Mouse (Mus musculus) embryonic facial prominence, embryonic 13.5 days (tissue): ENCODE data around the gene BC016579. TPM values are rescaled to one million over a fixed set of nuclear protein-coding genes. Genes with fewer than 3 reads are reported as not detected.
A peak's percentile ranks its signal among the peaks of the same experiment; 100 is the strongest.

Experiments used
- ATAC-seq: fragments of 200-750 bp; cut with Nextera tagmentation; 2 replicates; pipeline ENCODE4 v1.8.0; 2017; ENCODE audit warnings: low read depth; ENCODE audit not compliant: insufficient number of reproducible peaks, insufficient read depth, low FRiP score, low TSS enrichment
- H3K27ac ChIP-seq: fragments of 300-500 bp; sonication (generic); 2 replicates; pipeline ENCODE4 v1.5.1; 2015; ENCODE audit warnings: moderate library complexity, mild to moderate bottlenecking, inconsistent platforms
- H3K27me3 ChIP-seq: fragments of 300-500 bp; sonication (generic); 2 replicates; pipeline ENCODE4 v1.6.1; 2015; ENCODE audit warnings: mild to moderate bottlenecking, inconsistent platforms
- H3K36me3 ChIP-seq: fragments of 300-500 bp; sonication (generic); 2 replicates; pipeline ENCODE4 v1.6.1; 2015; ENCODE audit warnings: mild to moderate bottlenecking, inconsistent platforms
- H3K4me1 ChIP-seq: fragments of 300-500 bp; sonication (generic); 2 replicates; pipeline ENCODE4 v1.6.1; 2015; ENCODE audit warnings: inconsistent platforms
- H3K4me2 ChIP-seq: fragments of 300-500 bp; sonication (generic); 2 replicates; pipeline ENCODE4 v1.6.1; 2015; ENCODE audit warnings: moderate library complexity, mild to moderate bottlenecking, inconsistent platforms
- H3K4me3 ChIP-seq: fragments of 300-500 bp; sonication (generic); 2 replicates; pipeline ENCODE4 v1.5.1; 2015; ENCODE audit warnings: mild to moderate bottlenecking, inconsistent platforms
- H3K9ac ChIP-seq: fragments of 300-500 bp; sonication (generic); 2 replicates; pipeline ENCODE4 v1.6.1; 2015; ENCODE audit warnings: mild to moderate bottlenecking, inconsistent platforms
- H3K9me3 ChIP-seq: fragments of 300-500 bp; sonication (generic); 2 replicates; pipeline ENCODE4 v1.6.1; 2016; ENCODE audit warnings: inconsistent platforms
- WGBS: fragments of 180-500 bp; shearing (Covaris S2); methylation state at CpG from one replicate; pipeline ENCODE4 v1.1.7; 2015; ENCODE audit warnings: mixed read lengths; 5-methylcytosine and 5-hydroxymethylcytosine counted together
- polyA plus RNA-seq: library from polyadenylated mRNA; unstranded; fragments of >200 nt; fragmentation: Nextera tagmentation; extraction: Ambion mirVana; gene quantifications from 2 replicates; pipeline ENCODE4 v1.2.1, GENCODE M21; 2015

Gene BC016579
- 0.23 and 0.25 TPM in 2 replicates for polyA plus RNA-seq

- WGBS: 3% methylated on average over 20 of the region's 20 CpGs
- H3K4me3 ChIP-seq: peak within 1 kb of the TSS; percentile 40
- no peaks in the 10 kb centered on the region for H3K9me3 ChIP-seq
- H3K27me3 ChIP-seq: peaks cover 26% of the 10 kb centered on the region
- H3K27ac ChIP-seq: no peak within 1 kb of the TSS
- ATAC-seq: 0 out of 2 replicates have a peak, but pooled peaks have one; percentile 40
- peaks cover 11% of the 10 kb centered on the region for H3K4me1 ChIP-seq
- H3K4me2 ChIP-seq: peak within 1 kb of the TSS; percentile 70
- H3K9ac ChIP-seq: peak within 1 kb of the TSS; percentile 46; the same call in 1 of the 2 replicates
- no peaks in the 10 kb centered on the region for H3K36me3 ChIP-seq
Observed at GRCm38 (mm10) chr16:45653934-45654332, at the start of gene BC016579. TSS of gene BC016579 (minus strand) at chr16:45654068.

DNA sequence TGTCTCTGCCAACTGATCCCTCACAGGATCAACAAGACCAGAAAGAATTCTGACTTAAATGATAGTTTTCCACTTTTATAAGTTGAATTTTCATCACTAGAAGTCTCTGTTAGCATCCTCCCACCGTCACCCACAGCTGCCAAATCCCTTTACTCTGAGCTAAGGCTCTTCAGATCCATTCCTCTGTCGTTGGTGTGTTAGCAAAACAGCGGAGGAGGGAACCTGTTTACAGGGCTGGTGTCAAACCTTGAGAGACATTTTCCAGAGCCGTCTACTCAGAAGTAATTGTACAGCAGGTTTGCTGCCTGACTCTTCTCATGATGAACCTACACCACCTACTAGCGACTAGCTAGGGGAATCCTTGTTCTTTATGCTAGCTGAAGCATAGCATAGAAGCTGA lies 45.4 kb upstream of the BC016579 start:
- Histone ChIP-seq H3K4me2 (no peak overlapping the region), H3K36me3 (no peaks in the 10 kb centered on the region), H3K9ac (no peak overlapping the region), H3K4me1 (no peaks in the 10 kb centered on the region), H3K27me3 (no peaks in the 10 kb centered on the region), H3K27ac (no peak overlapping the region), H3K4me3 (no peak overlapping the region), H3K9me3 (no peaks in the 10 kb centered on the region)
- ATAC-seq: no peak
- WGBS: 75% methylated on average over 5 of the region's 5 CpGs

DNA sequence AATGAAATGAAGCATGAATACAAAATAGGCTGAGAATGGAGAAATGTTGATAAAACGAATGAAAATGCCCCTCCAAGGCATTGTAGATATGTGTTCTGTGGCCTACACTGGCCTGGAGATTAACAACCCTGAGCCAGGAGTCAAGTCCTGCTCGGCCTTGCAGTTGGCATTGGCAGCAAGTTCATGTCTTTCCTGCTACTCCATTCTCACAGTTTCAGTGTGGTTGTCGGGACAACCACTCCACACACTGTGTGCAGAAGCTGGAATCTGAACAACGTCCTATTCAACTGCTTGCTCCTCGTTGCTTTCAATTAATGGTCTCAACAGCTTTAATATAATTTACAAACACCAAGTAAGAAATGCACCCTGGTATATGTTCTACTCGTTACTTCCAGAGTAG lies 44.1 kb upstream of the BC016579 start:
- H3K9ac ChIP-seq: no peak overlapping the region
- H3K9me3 ChIP-seq: no peaks in the 10 kb centered on the region
- no peak overlapping the region for H3K4me3 ChIP-seq
- H3K27ac ChIP-seq: no peak overlapping the region
- H3K27me3 ChIP-seq: no peaks in the 10 kb centered on the region
- no peak overlapping the region for H3K4me2 ChIP-seq
- 79% methylated on average over 6 of the region's 6 CpGs for WGBS
- no peak for ATAC-seq
- no peaks in the 10 kb centered on the region for H3K36me3 ChIP-seq
- no peaks in the 10 kb centered on the region for H3K4me1 ChIP-seq

DNA sequence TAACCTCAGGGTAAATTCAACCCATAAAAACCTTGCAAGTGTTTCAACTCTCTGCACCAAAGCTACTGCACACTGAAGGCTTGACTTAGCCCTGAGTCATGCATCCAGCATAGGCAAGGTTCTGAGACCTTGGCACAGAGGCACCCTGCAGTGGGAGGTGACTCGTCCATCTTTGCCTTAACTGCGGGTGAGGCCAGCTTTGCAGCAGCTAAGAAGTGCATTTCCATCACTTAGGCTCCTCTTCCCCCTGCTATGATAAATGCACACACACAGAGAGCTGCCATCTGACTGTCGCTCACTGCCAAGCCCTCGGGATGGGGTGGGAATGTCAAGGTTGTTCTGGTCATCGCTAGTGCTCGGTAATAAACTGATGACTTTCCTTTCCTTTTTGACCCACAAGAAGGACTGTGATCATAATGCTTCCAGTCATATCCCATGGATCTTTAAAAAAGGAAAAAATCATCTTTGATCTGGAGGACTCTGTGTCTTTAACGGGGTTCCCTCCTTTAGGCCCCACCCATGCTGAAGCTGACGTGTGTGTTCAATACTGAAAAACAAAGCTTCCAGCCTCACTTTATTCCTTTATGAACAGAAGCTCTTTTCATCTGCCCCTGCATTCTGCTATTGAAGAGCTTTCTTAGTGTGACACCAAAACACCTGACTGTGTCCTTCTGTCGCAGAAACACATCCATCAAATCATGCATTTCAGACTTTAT lies 41.7 kb upstream of the BC016579 start:
- no peak for ATAC-seq
- Histone ChIP-seq H3K9me3 (no peaks in the 10 kb centered on the region), H3K36me3 (no peaks in the 10 kb centered on the region), H3K4me2 (no peak overlapping the region), H3K27ac (no peak overlapping the region), H3K4me1 (no peaks in the 10 kb centered on the region), H3K9ac (no peak overlapping the region), H3K4me3 (no peak overlapping the region), H3K27me3 (no peaks in the 10 kb centered on the region)
- WGBS: 77% methylated on average over 9 of the region's 9 CpGs

DNA sequence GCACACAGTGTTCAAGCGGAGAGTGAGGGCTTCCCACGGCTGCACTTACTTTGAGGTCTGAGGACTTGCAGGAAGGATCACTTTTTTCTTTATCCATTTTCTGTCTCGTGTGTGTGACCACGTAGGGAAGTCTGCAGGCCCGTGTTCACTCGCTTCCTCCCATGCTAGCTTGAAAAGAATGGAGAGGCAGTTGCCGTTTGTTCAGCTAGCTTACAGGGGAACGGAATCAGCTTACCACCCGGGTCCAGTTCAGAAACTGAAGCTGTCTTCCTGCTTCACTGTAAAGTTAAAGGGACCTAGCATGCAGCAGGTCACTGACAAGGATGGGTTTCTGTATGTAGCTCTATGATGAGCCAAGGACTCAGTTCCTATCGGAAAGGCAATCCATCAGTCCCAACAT lies 39.7 kb upstream of the BC016579 start, which contains the start of gene Tmprss7:
TSS of gene Tmprss7 (minus strand) at position 101 of the 400 bp plus-strand sequence.
- Histone ChIP-seq H3K4me2 (no peak within 1 kb of the TSS), H3K4me3 (no peak within 1 kb of the TSS), H3K27me3 (no peaks in the 10 kb centered on the region), H3K9ac (no peak within 1 kb of the TSS), H3K9me3 (no peaks in the 10 kb centered on the region), H3K27ac (no peak within 1 kb of the TSS), H3K36me3 (no peaks in the 10 kb centered on the region), H3K4me1 (peaks cover 6% of the 10 kb centered on the region; the same call in 1 of the 2 replicates)
- WGBS: 73% methylated on average over 10 of the region's 10 CpGs
- ATAC-seq: no peak

GRCm38 (mm10) chr16:45692851-45693250 lies 39.0 kb upstream of the BC016579 start:
- H3K4me1 ChIP-seq: peaks cover 6% of the 10 kb centered on the region; the same call in 1 of the 2 replicates
- no peaks in the 10 kb centered on the region for H3K9me3 ChIP-seq
- H3K9ac ChIP-seq: no peak overlapping the region
- no peak overlapping the region for H3K4me2 ChIP-seq
- H3K27ac ChIP-seq: no peak overlapping the region
- H3K36me3 ChIP-seq: no peaks in the 10 kb centered on the region
- H3K4me3 ChIP-seq: no peak overlapping the region
- no peak for ATAC-seq
- no peaks in the 10 kb centered on the region for H3K27me3 ChIP-seq
- WGBS: 66% methylated on average over 3 of the region's 3 CpGs

- 27% methylated on average over 4 of the region's 4 CpGs for WGBS
- no peak for ATAC-seq
- Histone ChIP-seq H3K9me3 (no peaks in the 10 kb centered on the region), H3K27ac (no peak overlapping the region), H3K4me2 (no peak overlapping the region), H3K27me3 (no peaks in the 10 kb centered on the region), H3K9ac (no peak overlapping the region), H3K4me3 (no peak overlapping the region), H3K36me3 (no peaks in the 10 kb centered on the region), H3K4me1 (peaks cover 6% of the 10 kb centered on the region; the same call in 1 of the 2 replicates)
Observed at GRCm38 (mm10) chr16:45690178-45690577, 36.3 kb upstream of the BC016579 start.

DNA sequence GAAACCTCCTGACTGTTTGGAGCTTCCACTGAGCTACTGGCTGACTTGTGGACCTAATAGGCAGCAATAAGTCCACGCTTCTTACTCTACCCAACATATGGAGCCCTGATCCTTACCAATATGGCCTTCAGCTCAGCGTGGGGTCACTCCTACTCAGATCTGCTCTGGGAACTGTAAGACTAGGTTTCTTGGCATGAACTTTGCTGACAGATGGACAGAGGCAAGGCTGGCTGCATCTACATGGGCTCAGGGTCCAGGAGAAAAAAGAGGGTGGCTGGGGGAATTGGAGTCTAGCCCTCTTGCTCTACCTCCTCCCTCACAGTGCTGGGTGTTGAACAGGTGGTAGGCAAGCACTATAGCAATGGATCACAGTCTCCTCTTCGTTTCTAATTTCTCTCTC lies 33.0 kb upstream of the BC016579 start:
- Histone ChIP-seq H3K27me3 (no peaks in the 10 kb centered on the region), H3K9me3 (no peaks in the 10 kb centered on the region), H3K4me1 (peaks cover 6% of the 10 kb centered on the region; the same call in 1 of the 2 replicates), H3K4me3 (no peak overlapping the region), H3K4me2 (no peak overlapping the region), H3K27ac (no peak overlapping the region), H3K9ac (no peak overlapping the region), H3K36me3 (no peaks in the 10 kb centered on the region)
- no peak for ATAC-seq
- 81% methylated on average over 3 of the region's 3 CpGs for WGBS

- H3K27ac ChIP-seq: no peak overlapping the region
- no peaks in the 10 kb centered on the region for H3K36me3 ChIP-seq
- peaks cover 3% of the 10 kb centered on the region; the same call in 1 of the 2 replicates for H3K4me1 ChIP-seq
- ATAC-seq: no peak
- H3K9ac ChIP-seq: no peak overlapping the region
- no peak overlapping the region for H3K4me2 ChIP-seq
- 75% methylated on average over 3 of the region's 3 CpGs for WGBS
- no peaks in the 10 kb centered on the region for H3K27me3 ChIP-seq
- H3K4me3 ChIP-seq: no peak overlapping the region
- H3K9me3 ChIP-seq: no peaks in the 10 kb centered on the region
Observed at GRCm38 (mm10) chr16:45685295-45685694, 31.4 kb upstream of the BC016579 start.

DNA sequence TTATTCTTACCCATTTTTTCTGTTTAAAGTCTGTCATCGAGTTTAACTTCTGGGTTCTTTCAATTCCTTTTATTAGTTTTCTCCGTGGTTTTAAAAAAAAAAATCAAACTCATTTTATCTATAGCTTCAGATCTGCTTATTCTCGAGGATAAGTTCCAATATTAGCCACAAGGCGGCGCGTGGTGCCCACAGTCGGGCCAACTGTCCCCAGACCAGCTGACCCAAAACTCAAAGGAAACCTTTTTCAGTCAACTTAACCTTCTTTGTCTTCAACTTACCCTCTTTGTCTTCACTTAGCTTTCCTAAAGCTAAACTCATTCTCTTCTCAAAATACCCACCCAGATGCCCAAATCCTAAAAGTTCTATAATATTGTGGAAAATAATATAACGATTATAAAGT lies 30.9 kb upstream of the BC016579 start:
- Histone ChIP-seq H3K27ac (no peak overlapping the region), H3K36me3 (no peaks in the 10 kb centered on the region), H3K9ac (no peak overlapping the region), H3K27me3 (no peaks in the 10 kb centered on the region), H3K4me1 (no peaks in the 10 kb centered on the region), H3K4me3 (no peak overlapping the region), H3K4me2 (no peak overlapping the region), H3K9me3 (no peaks in the 10 kb centered on the region)
- WGBS: 12% methylated on average over 8 of the region's 8 CpGs
- ATAC-seq: no peak

- no peak for ATAC-seq
- no peak overlapping the region for H3K4me3 ChIP-seq
- 30% methylated on average over 1 of the region's 1 CpGs for WGBS
- no peaks in the 10 kb centered on the region for H3K9me3 ChIP-seq
- no peak overlapping the region for H3K4me2 ChIP-seq
- no peaks in the 10 kb centered on the region for H3K27me3 ChIP-seq
- no peaks in the 10 kb centered on the region for H3K36me3 ChIP-seq
- H3K27ac ChIP-seq: no peak overlapping the region
- no peak overlapping the region for H3K9ac ChIP-seq
- H3K4me1 ChIP-seq: no peaks in the 10 kb centered on the region
Observed at GRCm38 (mm10) chr16:45676462-45676861, 22.6 kb upstream of the BC016579 start.

- Histone ChIP-seq H3K9me3 (no peaks in the 10 kb centered on the region), H3K27ac (no peak overlapping the region), H3K9ac (no peak overlapping the region), H3K4me1 (no peaks in the 10 kb centered on the region), H3K4me2 (no peak overlapping the region), H3K27me3 (no peaks in the 10 kb centered on the region), H3K36me3 (no peaks in the 10 kb centered on the region), H3K4me3 (no peak overlapping the region)
- 60% methylated on average over 4 of the region's 4 CpGs for WGBS
- no peak for ATAC-seq
Observed at GRCm38 (mm10) chr16:45670005-45670404, 16.1 kb upstream of the BC016579 start.
